Mouse (Mus musculus): ENCODE data around the gene Astn1.

Gene Astn1

DNA sequence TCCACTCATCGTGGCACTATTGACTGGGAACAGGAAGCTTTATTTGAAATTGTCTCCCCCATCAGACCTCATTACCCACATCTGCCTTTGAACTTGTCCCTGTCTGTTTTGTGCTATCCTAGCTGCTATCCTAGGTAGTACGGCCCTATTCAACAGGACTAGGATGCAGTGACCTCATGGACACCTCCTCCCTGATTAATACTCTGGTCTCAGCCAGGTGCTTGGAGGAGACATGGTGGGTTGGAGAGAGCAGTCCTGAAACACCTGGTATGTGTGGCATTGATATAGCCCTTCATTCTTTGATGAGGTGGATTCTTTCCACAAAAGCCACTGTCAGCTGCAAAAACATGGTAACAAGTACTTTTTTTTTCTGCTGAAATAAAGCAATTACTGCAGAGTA, 52.1 kb downstream of the Astn1 start:
- no peak for DNase-seq (ENCODE audit: low spot score in 2 of 2)

DNA sequence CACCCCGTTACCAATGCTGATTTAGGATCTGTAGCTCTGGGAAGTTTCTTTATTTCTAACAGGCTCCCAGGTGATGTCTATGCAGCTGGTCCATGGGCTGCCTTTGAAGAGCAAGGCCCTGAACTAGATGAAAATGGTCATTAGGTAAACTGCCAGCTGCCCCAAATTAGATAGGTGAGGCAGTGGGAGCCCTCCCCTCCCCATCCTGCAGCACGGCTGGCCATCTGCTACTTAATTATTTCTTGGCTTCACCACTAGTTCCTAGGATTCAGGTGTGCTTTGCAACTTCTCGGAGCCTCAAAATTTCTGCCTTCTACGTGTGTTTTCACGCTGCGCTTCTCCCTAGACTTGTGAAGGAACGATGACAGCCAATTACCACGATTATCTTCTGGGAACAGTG, 59.4 kb downstream of the Astn1 start:
- no peak for DNase-seq (ENCODE audit: low spot score in 2 of 2)

DNA sequence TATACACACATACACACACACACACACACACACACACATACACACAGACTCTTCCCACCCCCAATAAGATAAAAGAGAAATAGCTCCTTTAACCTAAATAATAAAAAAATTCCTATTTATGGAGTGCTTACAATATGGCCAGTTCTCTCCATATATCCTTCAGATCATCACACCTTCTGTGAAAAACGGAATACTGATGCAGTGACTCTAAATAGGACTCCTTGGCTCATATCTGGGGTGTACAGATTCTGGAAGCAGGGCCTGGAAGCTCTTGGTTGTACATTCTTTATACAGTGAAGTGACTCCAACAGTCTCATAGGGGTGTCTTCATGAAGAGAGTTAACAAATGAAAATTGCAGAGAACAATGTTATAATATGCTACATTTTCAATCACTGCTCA, 60.7 kb downstream of the Astn1 start:
- DNase-seq (ENCODE audit: low spot score in 2 of 2), result no peak

DNA sequence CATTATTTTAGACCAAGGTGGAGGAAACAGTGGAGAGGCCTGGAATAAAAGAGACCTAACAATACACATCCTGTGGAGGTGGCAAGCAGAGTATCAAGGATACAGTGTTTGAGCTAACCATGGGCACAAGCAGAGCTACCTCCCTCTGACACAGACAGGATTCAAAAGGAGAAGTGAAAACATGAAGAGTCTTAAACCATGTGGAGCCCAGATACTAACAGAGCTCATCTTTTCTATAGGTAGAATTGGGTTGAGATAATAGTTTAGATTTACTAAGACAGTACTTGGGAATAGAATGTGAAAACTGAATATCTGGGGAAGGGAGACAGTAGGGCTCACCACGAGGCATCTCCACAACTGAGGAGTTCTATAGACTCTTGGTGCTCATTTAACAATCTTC, 84.0 kb downstream of the Astn1 start:
- no peak for DNase-seq (ENCODE audit: low spot score in 2 of 2)

DNA sequence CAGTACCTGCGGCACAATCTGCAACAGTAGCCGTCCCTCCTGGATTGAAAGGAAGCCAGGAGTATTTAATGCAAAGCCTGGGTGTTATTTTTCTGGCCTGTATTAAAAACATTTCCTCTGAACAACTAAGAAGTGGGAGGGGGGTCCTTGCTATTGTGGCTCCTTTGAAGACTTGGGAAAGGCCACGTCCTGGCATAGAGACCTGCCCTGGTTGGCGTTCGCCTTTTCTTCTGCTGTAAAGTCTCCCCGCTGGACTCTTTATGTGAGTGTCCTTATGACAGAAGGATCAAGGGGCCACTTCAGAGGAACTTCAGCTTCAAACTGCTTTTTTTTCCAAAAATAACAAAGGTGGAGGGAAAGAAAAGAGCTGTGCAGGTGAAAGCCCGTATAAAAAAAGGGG, 85.9 kb downstream of the Astn1 start:
- no peak for DNase-seq (ENCODE audit: low spot score in 2 of 2)

DNA sequence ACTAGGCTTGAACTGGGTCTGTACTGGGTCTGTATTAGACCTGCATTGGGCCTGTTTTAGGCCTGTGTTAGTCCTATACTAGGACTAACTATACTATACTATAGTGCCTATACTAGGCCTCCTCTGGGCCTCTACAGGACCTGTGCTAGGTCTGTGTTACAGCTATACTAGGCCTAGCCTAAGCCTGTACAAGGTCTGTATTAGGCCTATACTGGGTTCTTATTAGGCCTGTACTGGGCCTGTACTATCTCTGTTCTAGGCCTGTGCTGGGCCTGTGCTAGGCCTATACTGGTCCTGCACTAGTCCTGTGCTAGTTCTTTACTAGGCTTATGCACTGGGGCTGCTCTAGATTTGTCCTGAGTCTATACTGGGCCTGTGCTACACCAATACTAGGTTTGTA, 90.6 kb downstream of the Astn1 start:
- no peak for DNase-seq (ENCODE audit: low spot score in 2 of 2)

DNA sequence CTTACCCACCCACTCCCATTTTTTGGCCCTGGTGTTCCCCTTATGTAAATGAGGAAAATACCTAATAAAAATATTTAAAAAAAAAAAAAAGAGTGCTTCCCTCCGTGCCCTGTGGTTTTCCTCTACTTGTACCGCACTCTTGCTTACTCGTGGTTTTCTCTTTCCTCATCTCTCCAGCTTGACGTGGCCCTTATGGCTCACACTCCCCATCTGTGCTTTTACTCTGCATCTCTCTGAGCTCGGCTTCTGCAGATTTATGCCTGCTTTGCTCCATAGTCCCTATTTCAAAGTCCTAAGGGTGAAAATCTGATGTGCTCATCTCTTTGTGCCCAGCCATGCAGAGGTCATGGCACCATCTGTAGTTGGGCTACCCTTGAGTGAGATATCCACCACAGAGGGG, 91.5 kb downstream of the Astn1 start:
- DNase-seq (ENCODE audit: low spot score in 2 of 2), result no peak

DNA sequence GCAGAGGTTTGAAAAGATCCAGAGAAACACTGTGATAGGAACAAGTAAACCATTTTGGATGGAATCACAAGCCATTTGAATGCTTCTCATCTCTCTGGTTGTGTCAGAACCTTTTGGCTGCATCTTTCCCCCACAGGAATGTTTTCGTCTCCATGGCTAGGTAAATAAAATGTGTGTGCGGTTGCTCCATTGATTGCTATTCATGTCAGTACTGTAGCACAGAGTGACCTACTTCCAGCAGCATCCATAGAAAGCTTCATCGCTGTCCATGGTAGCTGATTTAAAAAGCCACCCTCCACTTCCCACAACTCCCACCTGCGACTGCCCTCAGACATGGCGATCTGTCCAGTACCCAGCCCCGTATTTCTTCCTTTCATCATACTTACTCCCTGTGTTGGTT, 101.9 kb downstream of the Astn1 start:
- DNase-seq (ENCODE audit: low spot score in 2 of 2), result no peak

DNA sequence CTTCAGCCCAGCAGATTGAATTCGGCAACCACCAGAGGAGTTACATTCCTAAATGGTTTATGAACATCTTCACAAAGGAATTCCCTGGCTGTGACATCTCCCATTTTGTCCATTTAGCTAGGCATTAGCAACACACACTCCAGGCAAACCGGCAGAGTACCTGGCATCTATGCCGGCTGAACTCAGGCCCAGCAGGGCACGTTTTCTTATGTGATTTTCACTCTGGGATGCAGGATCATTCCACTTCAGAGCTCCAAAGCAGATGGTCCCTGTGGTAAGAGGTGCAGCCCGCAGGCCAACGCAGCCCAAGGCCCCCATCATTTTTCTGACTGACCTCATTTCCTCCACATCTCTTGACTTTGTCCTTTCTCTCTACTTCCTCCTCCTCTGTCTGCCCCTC, 103.2 kb downstream of the Astn1 start:
- DNase-seq (ENCODE audit: low spot score in 2 of 2), result no peak

DNA sequence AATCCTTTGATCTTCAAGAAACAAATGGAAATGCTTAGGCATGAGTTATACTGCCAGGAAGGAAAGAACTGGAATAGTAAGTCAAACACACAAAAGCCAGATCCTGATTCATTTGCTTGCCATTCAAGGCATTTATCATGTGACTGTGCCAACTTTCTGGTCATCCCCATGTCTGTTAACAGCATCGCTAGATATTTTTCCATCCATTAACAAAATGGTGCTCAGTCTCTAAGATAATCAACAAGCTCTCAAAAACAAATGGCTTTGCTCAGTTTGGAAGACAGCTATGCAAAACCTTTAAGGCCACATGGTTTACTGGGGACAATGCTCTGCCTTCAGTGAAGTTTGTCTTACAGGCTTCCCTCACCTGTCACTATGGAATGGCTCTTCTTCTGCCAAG, 115.8 kb downstream of the Astn1 start:
- DNase-seq (ENCODE audit: low spot score in 2 of 2), result no peak

DNA sequence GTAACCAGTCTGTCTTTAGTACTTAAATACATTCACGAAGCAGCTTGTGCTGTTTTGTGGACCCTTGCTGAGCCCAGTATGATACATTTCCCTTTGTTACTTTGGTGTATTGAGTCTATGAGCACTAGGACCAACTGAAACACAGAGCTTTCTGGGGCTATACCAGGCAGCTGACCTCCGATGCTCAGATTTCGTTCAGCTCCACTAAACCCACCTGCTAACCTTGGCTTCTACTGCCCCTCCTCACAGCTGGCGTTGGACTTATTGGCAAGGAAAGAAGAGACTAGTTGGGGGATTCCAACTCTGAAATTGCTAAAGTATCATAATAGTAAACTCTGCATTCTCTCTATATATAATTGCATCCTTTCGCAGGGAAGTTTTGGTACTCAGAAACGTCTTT, 118.2 kb downstream of the Astn1 start:
- DNase-seq (ENCODE audit: low spot score in 2 of 2), result no peak

DNA sequence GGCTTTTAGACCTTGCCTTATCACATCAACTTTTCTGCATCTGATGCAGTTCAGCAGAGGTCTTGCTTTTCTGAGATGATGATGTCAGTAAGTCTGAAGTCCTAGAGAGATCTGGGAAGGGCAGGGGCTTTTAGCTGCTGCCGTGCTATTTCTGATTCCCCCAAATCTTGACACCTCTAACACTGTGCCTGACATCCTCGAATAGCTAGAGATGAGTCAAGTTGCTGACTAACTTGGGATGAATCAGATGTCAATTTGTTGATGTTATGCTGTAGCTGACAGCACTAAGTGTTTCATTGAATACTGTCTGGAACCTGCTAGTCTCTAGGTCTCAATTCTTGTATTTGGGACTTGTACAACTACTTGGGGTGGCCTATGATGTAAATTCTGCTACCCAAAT, 121.7 kb downstream of the Astn1 start:
- DNase-seq (ENCODE audit: low spot score in 2 of 2), result no peak

DNA sequence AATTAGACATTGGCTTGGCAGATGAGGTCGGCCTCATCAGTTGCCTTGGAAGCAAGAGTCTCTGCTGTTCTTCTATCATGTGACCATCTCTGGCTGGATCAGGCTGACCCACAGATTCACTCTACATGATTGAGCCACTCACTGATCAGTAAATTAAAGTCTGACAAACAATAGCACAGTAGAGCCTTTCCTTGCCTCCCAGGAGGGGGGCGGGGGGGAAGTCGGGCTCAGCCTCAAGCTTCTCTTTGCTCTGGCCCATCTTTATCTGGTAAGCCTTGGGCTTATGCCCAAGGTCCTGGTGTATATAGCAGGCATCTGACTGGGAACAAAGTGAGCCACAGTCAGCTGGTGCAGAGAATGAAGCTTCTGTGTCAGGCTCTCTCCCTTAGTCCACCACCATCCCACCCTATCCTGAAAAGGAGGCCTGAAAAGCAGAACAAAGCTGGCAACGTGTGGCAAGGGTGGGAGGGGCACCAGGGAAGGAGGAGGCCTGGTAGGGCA, 127.5 kb downstream of the Astn1 start:
- no peak for DNase-seq (ENCODE audit: low spot score in 2 of 2)

DNA sequence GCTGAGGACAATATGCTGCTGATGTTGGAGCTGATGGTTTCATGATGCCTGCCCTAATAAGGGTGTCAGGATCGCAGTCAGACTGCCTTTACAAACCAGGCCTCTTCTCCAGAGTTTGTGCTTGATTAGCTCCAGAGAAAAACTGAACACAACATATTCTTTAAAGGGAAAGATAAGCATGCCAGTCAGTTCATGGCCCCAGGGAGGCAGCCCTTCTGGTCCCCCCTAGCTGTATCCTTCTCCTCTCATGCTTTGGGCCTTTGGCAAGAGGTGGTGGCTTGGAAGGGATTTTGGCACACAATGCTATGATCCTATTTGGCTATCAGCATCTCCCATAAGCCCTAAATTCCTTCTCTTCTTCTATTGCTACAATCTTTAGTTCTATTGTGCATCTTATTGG, 128.1 kb downstream of the Astn1 start:
- no peak for DNase-seq (ENCODE audit: low spot score in 2 of 2)

DNA sequence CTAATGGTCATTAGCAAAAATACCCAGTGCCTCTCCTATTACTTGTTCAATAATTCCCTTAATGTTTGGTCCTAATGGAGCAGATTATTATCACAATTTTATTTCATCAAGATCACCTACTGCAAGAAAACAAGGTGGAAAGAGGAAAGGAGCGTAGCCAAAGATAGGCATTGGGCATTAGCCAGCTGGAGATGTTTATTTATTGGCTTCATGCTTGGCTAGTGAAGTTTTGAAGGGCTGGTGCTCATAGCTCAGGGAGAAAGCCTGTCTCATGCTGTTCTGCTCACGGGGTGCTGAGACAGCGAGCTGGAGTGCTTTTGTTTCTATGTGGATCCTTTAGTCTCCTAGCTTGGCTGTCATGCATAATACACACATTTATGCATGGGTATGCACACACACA, 131.2 kb downstream of the Astn1 start:
- no peak for DNase-seq (ENCODE audit: low spot score in 2 of 2)

DNA sequence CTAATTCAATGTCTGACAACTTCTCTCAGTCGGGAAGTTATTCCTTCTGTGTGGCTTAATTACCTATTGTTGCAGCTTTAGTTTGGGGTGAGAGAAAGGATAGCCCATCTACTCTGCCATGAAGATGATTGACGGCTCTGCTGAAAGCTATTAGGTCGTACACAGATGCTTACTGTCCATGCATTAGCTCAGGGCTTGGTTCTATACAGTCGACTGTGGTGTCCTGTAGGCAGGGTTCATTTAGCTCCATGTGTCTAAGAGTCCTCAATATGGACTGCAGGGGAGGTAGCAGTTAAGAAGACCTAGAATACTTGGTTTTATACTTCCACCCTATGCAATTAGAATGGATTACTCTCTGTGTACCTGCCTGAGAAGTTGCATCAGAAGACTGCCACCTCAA, 138.1 kb downstream of the Astn1 start:
- DNase-seq (ENCODE audit: low spot score in 2 of 2), result no peak

DNA sequence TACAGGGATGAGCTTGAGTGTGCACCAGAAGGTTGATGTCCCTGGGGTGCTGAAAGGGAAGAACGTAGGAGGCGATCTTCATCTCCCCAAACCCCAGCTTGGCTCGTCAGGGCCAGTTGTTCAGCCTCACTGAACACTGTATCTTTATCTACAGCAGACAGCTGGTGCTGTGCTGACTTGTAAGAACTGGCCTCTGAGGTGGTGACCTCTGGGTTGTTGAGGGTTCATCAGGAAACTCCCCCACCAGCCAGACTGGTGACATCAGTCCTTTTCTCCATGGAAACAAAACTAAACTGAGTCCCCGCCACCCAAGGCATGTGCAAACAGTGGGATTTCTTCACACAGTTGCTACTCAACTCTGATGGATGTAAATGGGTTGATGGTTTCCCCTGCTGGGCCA, 138.9 kb downstream of the Astn1 start:
- no peak for DNase-seq (ENCODE audit: low spot score in 2 of 2)

DNA sequence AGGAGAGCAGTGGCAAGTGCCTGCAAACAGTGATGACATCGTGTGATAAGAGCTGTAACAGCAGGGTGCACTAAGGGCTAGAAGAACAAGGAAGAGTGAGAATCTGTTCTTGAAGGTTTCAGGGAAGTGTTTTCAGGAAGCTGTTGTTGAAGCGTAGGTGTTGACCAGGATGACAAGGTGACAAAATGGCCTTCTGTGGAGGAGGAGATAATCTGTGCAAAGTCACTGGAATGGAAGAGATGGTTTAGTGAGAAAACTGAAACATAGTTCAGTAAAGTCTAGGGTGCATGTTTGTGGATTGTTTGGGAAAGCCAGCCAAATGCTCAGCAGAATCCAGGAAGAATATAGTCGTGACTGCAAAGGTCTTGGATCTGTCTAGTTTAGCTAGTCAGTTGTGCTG, 145.5 kb downstream of the Astn1 start:
- no peak for DNase-seq (ENCODE audit: low spot score in 2 of 2)

DNA sequence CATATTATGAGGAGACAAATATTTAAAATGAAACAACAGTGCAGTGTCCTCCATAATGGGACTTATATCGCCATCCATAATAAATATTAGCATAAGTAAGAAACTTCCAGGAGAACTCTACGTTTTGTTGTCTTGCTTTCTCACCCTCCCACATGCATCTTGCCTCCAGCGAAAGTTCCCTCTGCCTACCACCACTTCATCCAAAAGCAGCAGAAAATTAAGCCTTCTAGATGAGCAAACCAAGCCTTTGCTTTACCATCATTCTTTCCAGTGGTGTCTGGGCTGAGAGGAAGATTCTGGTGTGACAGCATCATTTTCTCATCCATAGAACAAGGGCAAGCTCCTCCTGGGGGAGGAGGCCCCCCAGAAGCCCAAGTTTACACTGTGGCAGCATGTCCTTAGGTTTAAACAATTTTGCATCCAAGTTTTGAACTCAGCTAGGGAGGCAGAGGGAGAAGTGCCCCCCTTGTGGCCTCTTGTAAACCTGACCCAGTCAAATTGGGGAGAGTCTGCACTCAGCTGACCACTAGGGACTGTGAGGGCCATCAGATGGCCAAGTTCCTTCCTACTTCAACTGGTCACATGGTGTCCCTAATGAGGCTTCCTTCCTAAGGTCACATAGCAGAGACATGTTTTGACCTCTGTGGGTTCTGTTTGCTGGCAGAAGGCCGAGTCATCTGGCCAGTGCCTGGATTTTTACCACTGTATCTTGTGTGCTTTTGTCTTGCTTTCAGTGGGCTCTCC, 147.2 kb downstream of the Astn1 start:
- DNase-seq (ENCODE audit: low spot score in 2 of 2), result no peak

DNA sequence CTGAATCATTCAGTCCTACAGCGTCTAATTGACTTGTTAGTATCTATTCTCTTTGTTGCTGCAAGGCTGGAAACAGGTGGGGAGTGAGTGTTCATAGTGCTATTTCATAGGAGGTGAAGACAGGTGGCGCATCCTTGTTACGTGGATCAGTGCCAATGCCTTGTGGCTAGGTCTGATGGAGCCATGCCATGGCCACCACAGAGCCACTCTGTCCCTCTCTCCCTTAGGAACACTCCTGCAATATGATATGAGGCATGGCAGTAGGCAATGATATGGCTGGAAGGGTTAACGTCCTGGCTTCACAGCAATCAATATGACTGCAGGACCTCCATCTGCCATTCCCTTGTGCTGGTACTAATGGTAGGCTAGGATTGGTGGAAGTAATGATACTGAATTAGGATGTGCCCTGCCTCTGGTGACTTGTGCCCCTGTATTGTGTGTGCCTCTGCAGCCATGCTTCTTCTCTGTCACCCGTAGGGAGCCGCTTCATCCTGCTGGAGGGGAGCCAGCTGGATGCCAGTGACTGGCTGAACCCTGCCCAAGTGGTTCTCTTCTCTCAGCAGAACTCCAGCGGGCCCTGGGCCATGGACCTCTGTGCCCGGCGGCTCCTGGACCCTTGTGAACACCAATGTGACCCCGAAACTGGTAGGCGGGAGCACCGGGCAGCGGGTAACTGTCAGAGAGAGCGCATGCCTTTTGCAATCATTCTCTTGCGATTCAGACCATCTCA, 148.6 kb downstream of the Astn1 start:
- no peak for DNase-seq (ENCODE audit: low spot score in 2 of 2)

DNA sequence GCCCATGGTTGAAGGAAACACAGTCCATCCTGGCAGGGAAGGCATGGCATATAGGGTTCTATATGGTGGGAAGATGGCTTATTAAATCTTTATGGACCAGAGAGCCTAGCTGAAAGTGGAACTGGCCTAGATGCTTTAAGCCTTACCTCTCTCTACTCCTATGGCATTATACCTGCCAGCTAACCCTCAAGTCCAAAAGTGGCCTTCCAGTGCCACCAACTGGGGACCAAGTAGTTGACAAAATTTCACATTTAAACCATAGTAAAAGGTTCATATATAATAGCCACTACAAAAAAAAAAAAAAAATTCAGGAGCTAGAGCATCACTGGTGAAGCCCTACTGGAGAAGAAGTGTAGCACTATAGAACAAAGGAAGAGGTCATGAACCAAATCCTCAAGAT, 150.0 kb downstream of the Astn1 start:
- no peak for DNase-seq (ENCODE audit: low spot score in 2 of 2)

DNA sequence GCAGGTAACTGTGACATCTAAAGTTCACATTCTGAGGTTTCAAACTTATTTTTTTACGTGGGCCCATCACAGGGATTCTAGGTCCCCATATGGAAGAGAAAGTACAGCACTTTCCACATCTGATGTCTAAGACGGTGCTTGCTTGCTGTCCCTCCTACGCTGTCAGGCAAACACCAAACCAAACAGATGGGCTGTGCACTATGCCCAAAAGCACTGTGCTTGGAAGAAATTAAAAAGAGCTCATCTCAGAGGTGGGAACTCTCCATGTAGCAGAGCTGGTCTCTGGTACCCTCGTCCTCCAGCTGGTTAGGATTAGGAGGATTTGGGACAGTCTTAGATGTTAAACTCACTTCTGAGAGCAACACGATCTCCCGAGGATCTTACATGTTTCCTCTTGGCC, 150.6 kb downstream of the Astn1 start:
- no peak for DNase-seq (ENCODE audit: low spot score in 2 of 2)

DNA sequence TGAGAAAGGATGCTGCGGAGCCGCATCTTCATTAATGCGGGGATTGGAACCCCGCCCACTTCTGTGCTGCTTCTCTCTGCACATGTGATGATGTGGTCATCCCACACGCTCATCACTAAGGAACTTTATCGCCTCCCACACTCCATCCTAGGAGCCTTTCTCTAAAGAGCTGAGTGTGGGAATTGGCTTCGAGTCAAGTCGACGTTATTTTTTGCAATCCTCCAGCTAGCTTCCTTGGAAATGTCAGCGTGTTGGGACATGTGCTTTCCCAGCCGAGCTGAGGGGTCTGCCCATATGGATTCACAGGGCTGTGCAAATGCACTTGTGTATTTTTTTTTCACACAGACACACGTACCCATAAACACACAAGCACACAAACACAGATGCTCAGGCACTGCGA, 151.5 kb downstream of the Astn1 start:
- no peak for DNase-seq (ENCODE audit: low spot score in 2 of 2)

DNA sequence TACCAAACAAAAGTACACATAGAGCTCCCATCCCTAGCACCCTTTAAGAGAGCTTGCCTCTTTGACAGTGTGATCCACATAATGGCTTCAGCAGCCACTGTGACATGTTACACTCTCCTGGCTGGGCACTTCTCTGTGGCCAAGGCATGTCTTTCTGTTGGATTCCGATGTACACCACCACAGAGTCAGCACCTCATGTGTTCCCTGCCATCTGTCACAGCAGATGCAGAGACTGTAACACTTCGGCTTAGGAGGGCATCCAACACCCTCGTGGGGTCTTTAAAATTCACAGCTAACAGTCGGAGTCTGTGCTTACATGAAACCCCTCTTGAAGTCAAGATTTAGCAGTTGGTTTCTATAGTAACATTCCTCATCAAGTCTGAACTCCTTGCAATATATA, 154.5 kb downstream of the Astn1 start:
- DNase-seq (ENCODE audit: low spot score in 2 of 2), result no peak

Measured in natural killer cell, adult 2 months (primary cell).